ENCODE assay signal across 15 mouse cellular contexts in genomic region chr17:26390666-26391065, GRCm38 (mm10).
"Had no signal": no experiment of that assay in that cellular context is flagged by ENCODE, and none has a peak within 500 bp of the region (broad histone marks: within the 10 kb centered on the region; RNA-seq: fewer than 3 reads in every experiment).

No protein-coding gene starts in this region.

- ATAC-seq: liver, embryonic 12.5 days had no signal

- H3K27me3 ChIP-seq: limb, embryonic 15.5 days; neural tube, embryonic 15.5 days; stomach, embryonic 15.5 days had no signal

- H3K36me3 ChIP-seq: limb, embryonic 15.5 days; liver, embryonic 12.5 days; midbrain, embryonic 10.5 days; neural tube, embryonic 15.5 days; stomach, embryonic 15.5 days had no signal

- H3K9ac ChIP-seq: limb, embryonic 15.5 days; liver, embryonic 12.5 days; lung, embryonic 14.5 days; neural tube, embryonic 15.5 days; stomach, embryonic 15.5 days had no signal

- H3K4me2 ChIP-seq: limb, embryonic 15.5 days; liver, embryonic 12.5 days; lung, embryonic 14.5 days; neural tube, embryonic 15.5 days; stomach, embryonic 15.5 days had no signal

- H3K4me1 ChIP-seq: liver, embryonic 12.5 days; midbrain, embryonic 10.5 days; neural tube, embryonic 15.5 days had no signal

- H3K9me3 ChIP-seq: limb, embryonic 15.5 days; liver, embryonic 12.5 days; midbrain, embryonic 10.5 days; neural tube, embryonic 15.5 days; stomach, embryonic 15.5 days had no signal

- DNase-seq: kidney, adult 11 months; kidney, adult 9 months; kidney, postnatal 10 days; lung, embryonic 14.5 days; lung, postnatal 10 days; lung, postnatal 4 days; midbrain, embryonic 14.5 days; right cerebral cortex, postnatal 4 days; spleen, adult 18-20 months had no signal

- H3K27ac ChIP-seq: limb, embryonic 15.5 days; liver, embryonic 12.5 days; midbrain, embryonic 10.5 days; neural tube, embryonic 15.5 days; stomach, embryonic 15.5 days had no signal

- H3K4me3 ChIP-seq: limb, embryonic 15.5 days; liver, embryonic 12.5 days; midbrain, embryonic 10.5 days; myocyte; neural tube, embryonic 15.5 days; stomach, embryonic 15.5 days had no signal
